Mouse (Mus musculus) testis, adult 2 months (tissue): ENCODE data around the gene Ift43. TPM values are rescaled to one million over a fixed set of nuclear protein-coding genes. Genes with fewer than 3 reads are reported as not detected.

ENCODE experiments used
- H3K27ac ChIP-seq: fragments of 200-500 bp; 2 replicates; pipeline ENCODE4 v1.5.1; 2012; ENCODE audit warnings: low read depth, low read length; ENCODE audit not compliant: control insufficient read depth, insufficient read depth
- H3K27me3 ChIP-seq: fragments of 200-500 bp; 2 replicates; pipeline ENCODE4 v1.6.1; 2012; ENCODE audit warnings: mild to moderate bottlenecking, low read length, moderate library complexity; ENCODE audit not compliant: control insufficient read depth, insufficient read depth
- H3K36me3 ChIP-seq: fragments of 200-500 bp; 2 replicates; pipeline ENCODE4 v1.6.1; 2012; ENCODE audit warnings: mild to moderate bottlenecking, low read length; ENCODE audit not compliant: control insufficient read depth, insufficient read depth
- H3K4me1 ChIP-seq: fragments of 200-500 bp; 2 replicates; pipeline ENCODE4 v1.6.1; 2012; ENCODE audit warnings: low read length; ENCODE audit not compliant: control insufficient read depth, insufficient read depth
- H3K4me3 ChIP-seq: fragments of 200-500 bp; 2 replicates; pipeline ENCODE4 v1.5.1; 2012; ENCODE audit warnings: low read depth, mild to moderate bottlenecking, low read length, moderate library complexity, mixed read lengths; ENCODE audit not compliant: control insufficient read depth
- CTCF ChIP-seq: fragments of 200-500 bp; IDR thresholded peaks from 2 replicates; pipeline ENCODE4 v1.5.1; 2012; ENCODE audit warnings: low read depth, mild to moderate bottlenecking, inconsistent platforms, low read length, moderate library complexity; ENCODE audit not compliant: control insufficient read depth, insufficient read depth, insufficient replicate concordance
- POLR2A ChIP-seq: fragments of 200-500 bp; IDR thresholded peaks from 2 replicates; pipeline ENCODE4 v1.6.1; 2012; ENCODE audit warnings: low read depth, mild to moderate bottlenecking, inconsistent platforms, low read length, moderate library complexity; ENCODE audit not compliant: control insufficient read depth
- polyA plus RNA-seq: library from polyadenylated mRNA; depleted of rRNA; stranded (reverse); fragments of >200 nt; gene quantifications from 2 replicates; pipeline ENCODE4 v1.2.3, GENCODE M21; 2012

Gene Ift43
- polyA plus RNA-seq, 1 experiment: 219 TPM

GRCm38 (mm10) chr12:86091601-86092132, 9.3 kb downstream of the Ift43 start:
- TF ChIP-seq POLR2A (no peak), CTCF (no peak)
- H3K4me1 ChIP-seq: peaks cover 2% of the 10 kb centered on the region; the same call in 1 of the 2 replicates
- H3K36me3 ChIP-seq: no peaks in the 10 kb centered on the region; the same call in 1 of the 2 replicates
- H3K4me3 ChIP-seq: no peak overlapping the region
- H3K27ac ChIP-seq: no peak overlapping the region
- no peaks in the 10 kb centered on the region for H3K27me3 ChIP-seq

- H3K4me1 ChIP-seq: no peaks in the 10 kb centered on the region
- H3K27me3 ChIP-seq: no peaks in the 10 kb centered on the region
- H3K4me3 ChIP-seq: no peak overlapping the region
- TF ChIP-seq POLR2A: no peak
- TF ChIP-seq CTCF: no peak
- H3K36me3 ChIP-seq: no peaks in the 10 kb centered on the region; the same call in 1 of the 2 replicates
- H3K27ac ChIP-seq: no peak overlapping the region
Observed at GRCm38 (mm10) chr12:86094075-86094474, 11.7 kb downstream of the Ift43 start.

- Histone ChIP-seq H3K4me3 (no peak overlapping the region), H3K36me3 (no peaks in the 10 kb centered on the region), H3K4me1 (no peaks in the 10 kb centered on the region), H3K27me3 (no peaks in the 10 kb centered on the region), H3K27ac (no peak overlapping the region)
- TF ChIP-seq CTCF (no peak), POLR2A (no peak)
Observed at GRCm38 (mm10) chr12:86095806-86096205, 13.5 kb downstream of the Ift43 start.

- Histone ChIP-seq H3K4me1 (no peaks in the 10 kb centered on the region), H3K4me3 (no peak overlapping the region), H3K36me3 (no peaks in the 10 kb centered on the region), H3K27ac (no peak overlapping the region), H3K27me3 (no peaks in the 10 kb centered on the region)
- TF ChIP-seq CTCF (no peak), POLR2A (no peak)
Observed at GRCm38 (mm10) chr12:86097781-86098180, 15.4 kb downstream of the Ift43 start.

GRCm38 (mm10) chr12:86100711-86101110, 18.4 kb downstream of the Ift43 start:
- no peak overlapping the region for H3K4me3 ChIP-seq
- H3K27ac ChIP-seq: no peak overlapping the region
- H3K4me1 ChIP-seq: no peaks in the 10 kb centered on the region; the same call in 1 of the 2 replicates
- no peaks in the 10 kb centered on the region for H3K27me3 ChIP-seq
- no peaks in the 10 kb centered on the region for H3K36me3 ChIP-seq
- TF ChIP-seq POLR2A (no peak), CTCF (no peak)

- H3K4me3 ChIP-seq: no peak overlapping the region
- H3K27ac ChIP-seq: no peak overlapping the region
- TF ChIP-seq POLR2A (no peak), CTCF (no peak)
Observed at GRCm38 (mm10) chr12:86102686-86103085, 20.3 kb downstream of the Ift43 start.

GRCm38 (mm10) chr12:86103391-86103790, 21.1 kb downstream of the Ift43 start:
- Histone ChIP-seq H3K36me3 (no peaks in the 10 kb centered on the region), H3K27me3 (no peaks in the 10 kb centered on the region), H3K4me1 (no peaks in the 10 kb centered on the region; the same call in 1 of the 2 replicates), H3K4me3 (no peak overlapping the region), H3K27ac (peak overlapping the region; percentile 65; the same call in 1 of the 2 replicates)
- no peak for TF ChIP-seq POLR2A

More at GRCm38 (mm10) chr12:86102686-86103085, 20.3 kb downstream of the Ift43 start:
- Histone ChIP-seq H3K27me3 (no peaks in the 10 kb centered on the region), H3K36me3 (no peaks in the 10 kb centered on the region), H3K4me1 (no peaks in the 10 kb centered on the region; the same call in 1 of the 2 replicates)

GRCm38 (mm10) chr12:86103852-86104251, 21.5 kb downstream of the Ift43 start:
- H3K36me3 ChIP-seq: no peaks in the 10 kb centered on the region
- H3K4me1 ChIP-seq: no peaks in the 10 kb centered on the region; the same call in 1 of the 2 replicates
- no peaks in the 10 kb centered on the region for H3K27me3 ChIP-seq
- H3K4me3 ChIP-seq: no peak overlapping the region
- no peak for TF ChIP-seq CTCF
- TF ChIP-seq POLR2A: no peak
- peak overlapping the region; percentile 65 for H3K27ac ChIP-seq
